Mouse (Mus musculus): ENCODE data around the gene E130311K13Rik.

GRCm38 (mm10) chr3:63868285-63868684 is 61.0 kb downstream of the E130311K13Rik start:
- TF ChIP-seq CTCF (IDR thresholded peaks at IDR 0.05; ENCODE audit: borderline replicate concordance, extremely low read depth, insufficient read depth, insufficient read length), result no peak
- TF ChIP-seq POLR2A (IDR thresholded peaks at IDR 0.05; ENCODE audit: borderline replicate concordance, extremely low read depth, insufficient read depth, insufficient read length, poor library complexity, severe bottlenecking), result no peak

Measured in brain, embryonic 14.5 days (tissue).